Mouse (Mus musculus): Measurements from ENCODE around the gene Ccdc142. TPM values are rescaled to one million over a fixed set of nuclear protein-coding genes. Genes with fewer than 3 reads are reported as not detected.

Ccdc142 gene
- polyA plus RNA-seq, 1 experiment from 2014 or later = 4.2 TPM

DNA sequence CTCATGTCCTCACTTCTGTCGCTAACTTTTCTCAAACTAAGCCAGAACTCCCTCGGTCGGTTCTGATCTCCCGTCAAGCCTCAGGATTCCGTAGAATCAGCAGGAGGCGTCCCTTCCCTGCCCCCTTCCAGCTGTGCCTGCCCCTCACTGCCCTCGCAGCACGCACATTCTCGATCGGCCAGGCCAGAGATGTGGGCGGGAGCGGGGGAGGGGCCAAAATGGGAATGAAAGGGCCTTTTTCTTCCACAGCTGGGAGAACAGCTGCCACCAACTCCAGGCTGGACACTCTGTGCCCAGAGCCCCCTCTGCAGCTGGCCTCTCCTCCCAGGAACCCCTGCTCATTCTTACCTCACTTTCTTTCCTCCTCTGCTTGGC lies 36.2 kb downstream of the Ccdc142 start:
- Histone ChIP-seq H3K27me3 (ENCODE audit: control insufficient read depth, insufficient read depth, low read length) (peaks cover 7% of the 10 kb centered on the region; the same call in 1 of the 2 replicates), H3K4me3 (replicated peaks; ENCODE audit: low read depth, low read length) (peak overlapping the region; percentile 39), H3K4me1 (ENCODE audit: control insufficient read depth, insufficient read depth, low read length) (peaks cover 38% of the 10 kb centered on the region), H3K9me3 (ENCODE audit: control insufficient read depth, low read length) (no peaks in the 10 kb centered on the region), H3K36me3 (ENCODE audit: control insufficient read depth, insufficient read depth, low read length) (no peaks in the 10 kb centered on the region), H3K27ac (replicated peaks; ENCODE audit: low read depth, low read length) (peak overlapping the region; percentile 90), H3K4me2 (ENCODE audit: low read length) (peak overlapping the region; percentile 65), H3K9ac (replicated peaks; ENCODE audit: low read length) (peak overlapping the region; percentile 62)
- DNase-seq = peak; percentile 78
- peak; percentile 55 for ATAC-seq (ENCODE audit: low FRiP score, low TSS enrichment)
- under 1% methylated on average over 12 of the region's 12 CpGs for WGBS

DNA sequence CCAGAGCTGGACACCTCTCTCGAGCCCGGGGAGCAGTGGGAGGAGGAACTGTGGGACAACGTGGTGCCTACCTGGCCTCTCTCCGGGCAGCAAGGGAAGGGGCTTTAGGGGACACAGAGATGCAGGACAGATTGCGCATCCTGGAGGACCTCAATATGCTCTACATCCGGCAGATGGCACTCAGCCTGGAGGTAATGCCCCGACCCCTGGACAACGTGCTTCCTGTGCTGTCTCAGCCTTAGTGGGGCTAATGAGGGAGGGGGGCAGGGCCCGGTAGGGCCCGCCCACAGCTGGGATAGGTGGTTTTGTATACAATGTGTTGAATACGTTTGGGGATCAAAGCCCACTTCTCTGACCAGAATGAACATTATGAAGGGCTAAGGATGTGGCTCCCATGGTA lies 36.7 kb downstream of the Ccdc142 start:
- DNase-seq (peak; percentile 54), ATAC-seq (ENCODE audit: low FRiP score, low TSS enrichment) (peak; percentile 38; the same call in 1 of the 2 replicates)
- peak overlapping the region; percentile 62 for H3K9ac ChIP-seq (replicated peaks; ENCODE audit: low read length)
- H3K9me3 ChIP-seq (ENCODE audit: control insufficient read depth, low read length) = no peaks in the 10 kb centered on the region
- peak overlapping the region; percentile 39 for H3K4me3 ChIP-seq (replicated peaks; ENCODE audit: low read depth, low read length)
- H3K36me3 ChIP-seq (ENCODE audit: control insufficient read depth, insufficient read depth, low read length) = no peaks in the 10 kb centered on the region
- H3K4me2 ChIP-seq (ENCODE audit: low read length) = peak overlapping the region; percentile 65
- peak overlapping the region; percentile 90 for H3K27ac ChIP-seq (replicated peaks; ENCODE audit: low read depth, low read length)
- H3K27me3 ChIP-seq (ENCODE audit: control insufficient read depth, insufficient read depth, low read length) = peaks cover 7% of the 10 kb centered on the region; the same call in 1 of the 2 replicates
- 2% methylated on average over 11 of the region's 11 CpGs for WGBS
- peaks cover 38% of the 10 kb centered on the region for H3K4me1 ChIP-seq (ENCODE audit: control insufficient read depth, insufficient read depth, low read length)

DNA sequence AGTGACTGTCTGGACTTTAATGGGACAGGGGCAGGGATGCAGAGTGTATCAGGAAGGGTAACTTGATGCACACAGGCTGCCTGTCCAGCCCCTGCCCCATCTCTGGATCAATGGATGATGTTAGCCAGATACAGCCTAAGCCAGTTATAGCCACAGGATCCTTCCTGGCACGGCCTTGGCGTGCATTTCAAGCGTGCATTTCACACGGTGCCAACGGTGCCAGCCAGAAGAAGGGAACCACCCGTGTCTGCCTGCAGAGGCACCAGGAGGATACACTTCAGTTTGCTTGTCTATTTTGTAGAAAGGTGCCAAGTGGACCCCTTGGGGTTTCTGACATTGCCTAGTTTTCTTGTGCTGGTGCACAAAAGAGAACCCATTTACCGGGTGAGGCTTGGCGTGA lies 38.6 kb downstream of the Ccdc142 start:
- H3K9ac ChIP-seq (replicated peaks; ENCODE audit: low read length) = no peak overlapping the region
- 95% methylated on average over 8 of the region's 8 CpGs for WGBS
- no peaks in the 10 kb centered on the region for H3K9me3 ChIP-seq (ENCODE audit: control insufficient read depth, low read length)
- no peak for ATAC-seq (ENCODE audit: low FRiP score, low TSS enrichment)
- H3K36me3 ChIP-seq (ENCODE audit: control insufficient read depth, insufficient read depth, low read length) = no peaks in the 10 kb centered on the region
- no peak overlapping the region for H3K27ac ChIP-seq (replicated peaks; ENCODE audit: low read depth, low read length)
- H3K4me1 ChIP-seq (ENCODE audit: control insufficient read depth, insufficient read depth, low read length) = peaks cover 38% of the 10 kb centered on the region
- no peak for DNase-seq
- no peak overlapping the region for H3K4me2 ChIP-seq (ENCODE audit: low read length)
- no peak overlapping the region for H3K4me3 ChIP-seq (replicated peaks; ENCODE audit: low read depth, low read length)
- peaks cover 7% of the 10 kb centered on the region; the same call in 1 of the 2 replicates for H3K27me3 ChIP-seq (ENCODE audit: control insufficient read depth, insufficient read depth, low read length)

DNA sequence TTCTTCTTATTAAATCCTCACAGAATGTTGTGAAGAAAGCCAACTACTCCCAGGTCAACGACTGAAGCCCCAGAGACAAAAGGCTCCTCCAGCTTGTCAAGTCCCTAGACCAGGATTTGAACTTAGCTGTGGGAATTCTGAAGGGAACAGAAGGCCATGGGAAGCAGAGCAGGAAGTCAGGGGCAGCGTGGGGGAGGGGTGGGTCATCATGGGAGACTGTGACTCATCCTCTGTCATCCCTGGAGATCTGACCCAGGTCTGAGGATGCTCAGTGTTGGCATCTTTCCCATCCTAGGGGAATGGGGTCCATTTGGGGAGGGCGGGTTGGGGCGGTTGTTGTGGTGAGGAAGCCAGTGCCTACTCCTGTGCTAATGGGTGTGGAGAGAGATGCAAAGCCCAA lies 40.2 kb downstream of the Ccdc142 start:
- Histone ChIP-seq H3K9me3 (ENCODE audit: control insufficient read depth, low read length) (no peaks in the 10 kb centered on the region), H3K27me3 (ENCODE audit: control insufficient read depth, insufficient read depth, low read length) (peaks cover 5% of the 10 kb centered on the region; the same call in 1 of the 2 replicates), H3K36me3 (ENCODE audit: control insufficient read depth, insufficient read depth, low read length) (no peaks in the 10 kb centered on the region), H3K27ac (replicated peaks; ENCODE audit: low read depth, low read length) (no peak overlapping the region), H3K9ac (replicated peaks; ENCODE audit: low read length) (no peak overlapping the region), H3K4me3 (replicated peaks; ENCODE audit: low read depth, low read length) (no peak overlapping the region), H3K4me2 (ENCODE audit: low read length) (peak overlapping the region; percentile 60), H3K4me1 (ENCODE audit: control insufficient read depth, insufficient read depth, low read length) (peaks cover 26% of the 10 kb centered on the region)
- peak; percentile 19 for DNase-seq
- ATAC-seq (ENCODE audit: low FRiP score, low TSS enrichment) = no peak
- 32% methylated on average over 4 of the region's 4 CpGs for WGBS

DNA sequence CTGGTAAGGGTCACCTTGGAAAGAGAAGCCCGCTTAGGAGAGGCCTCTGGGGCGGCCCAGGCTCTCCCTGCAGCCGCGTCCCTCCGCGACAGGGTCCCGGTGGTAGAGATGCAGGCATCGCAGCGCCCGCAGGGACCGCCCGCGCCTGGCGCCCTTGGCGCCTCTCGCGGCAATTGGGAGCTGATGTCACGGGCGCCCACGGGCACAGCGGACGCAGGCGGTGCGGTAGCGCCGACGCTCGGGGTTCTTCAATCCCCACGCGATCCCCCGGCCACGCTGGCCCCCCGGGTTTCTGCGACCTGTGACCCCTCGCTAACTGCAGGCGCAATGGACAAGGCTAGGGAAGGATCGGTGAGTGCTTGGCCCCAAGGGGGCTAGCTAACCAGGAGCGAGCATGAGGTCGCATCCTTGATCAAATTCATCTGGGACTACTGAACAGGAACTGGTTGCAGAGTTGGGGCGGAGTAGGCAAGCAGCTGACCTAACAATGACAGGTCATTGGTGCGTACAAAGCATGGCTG lies 40.9 kb downstream of the Ccdc142 start:
- Histone ChIP-seq H3K36me3 (ENCODE audit: control insufficient read depth, insufficient read depth, low read length) (no peaks in the 10 kb centered on the region), H3K4me3 (replicated peaks; ENCODE audit: low read depth, low read length) (peak overlapping the region; percentile 31), H3K4me2 (ENCODE audit: low read length) (peak overlapping the region; percentile 60), H3K27me3 (ENCODE audit: control insufficient read depth, insufficient read depth, low read length) (peaks cover 5% of the 10 kb centered on the region; the same call in 1 of the 2 replicates), H3K9ac (replicated peaks; ENCODE audit: low read length) (peak overlapping the region; percentile 55), H3K27ac (replicated peaks; ENCODE audit: low read depth, low read length) (no peak overlapping the region), H3K4me1 (ENCODE audit: control insufficient read depth, insufficient read depth, low read length) (peaks cover 20% of the 10 kb centered on the region), H3K9me3 (ENCODE audit: control insufficient read depth, low read length) (no peaks in the 10 kb centered on the region)
- DNase-seq (peak; percentile 64), ATAC-seq (ENCODE audit: low FRiP score, low TSS enrichment) (no peak)
- 2% methylated on average over 41 of the region's 41 CpGs for WGBS

DNA sequence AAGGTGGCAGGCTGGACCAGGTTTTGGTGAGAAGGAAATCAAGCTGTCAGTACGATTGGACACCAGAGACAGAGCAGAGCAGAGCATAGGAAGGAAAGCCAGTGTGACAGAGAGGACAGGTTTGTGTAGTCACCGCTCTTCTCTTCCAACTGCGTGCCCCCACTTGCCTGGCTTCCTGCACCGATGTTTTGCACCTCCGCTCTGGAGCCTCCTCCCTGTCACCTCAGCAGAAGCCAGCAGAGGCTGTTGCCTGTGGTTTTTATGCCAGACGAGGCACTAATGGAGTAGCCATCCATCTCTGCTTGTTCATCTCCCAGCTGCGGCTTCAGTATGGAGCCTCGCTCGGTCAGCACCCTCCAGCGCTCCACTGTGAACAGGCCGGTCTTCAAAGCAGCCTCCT lies 41.5 kb downstream of the Ccdc142 start:
- H3K9me3 ChIP-seq (ENCODE audit: control insufficient read depth, low read length) = no peaks in the 10 kb centered on the region
- no peaks in the 10 kb centered on the region for H3K36me3 ChIP-seq (ENCODE audit: control insufficient read depth, insufficient read depth, low read length)
- peak overlapping the region; percentile 60 for H3K4me2 ChIP-seq (ENCODE audit: low read length)
- WGBS = 55% methylated on average over 11 of the region's 11 CpGs
- no peak for DNase-seq
- peaks cover 5% of the 10 kb centered on the region; the same call in 1 of the 2 replicates for H3K27me3 ChIP-seq (ENCODE audit: control insufficient read depth, insufficient read depth, low read length)
- H3K9ac ChIP-seq (replicated peaks; ENCODE audit: low read length) = no peak overlapping the region
- H3K27ac ChIP-seq (replicated peaks; ENCODE audit: low read depth, low read length) = no peak overlapping the region
- H3K4me3 ChIP-seq (replicated peaks; ENCODE audit: low read depth, low read length) = no peak overlapping the region
- ATAC-seq (ENCODE audit: low FRiP score, low TSS enrichment) = no peak
- H3K4me1 ChIP-seq (ENCODE audit: control insufficient read depth, insufficient read depth, low read length) = peaks cover 14% of the 10 kb centered on the region

DNA sequence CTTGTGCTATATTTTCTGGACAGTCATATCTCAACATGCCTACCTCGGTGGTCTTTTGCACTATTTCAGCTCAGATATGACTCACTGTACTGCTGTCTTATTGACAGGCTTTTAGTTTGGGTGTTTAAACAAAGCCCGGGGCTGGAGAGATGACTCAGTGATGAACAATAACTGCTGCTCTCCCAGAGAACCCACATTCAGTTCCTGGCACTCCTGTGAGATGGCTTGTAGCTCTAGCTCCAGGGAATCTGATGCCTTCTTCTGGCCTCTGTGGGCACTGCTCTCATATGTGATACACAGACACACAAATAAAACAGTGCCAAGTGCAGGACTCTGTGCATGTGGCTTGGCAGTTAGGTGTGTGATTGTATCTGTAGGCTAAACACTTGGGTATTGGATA lies 43.8 kb downstream of the Ccdc142 start:
- H3K27me3 ChIP-seq (ENCODE audit: control insufficient read depth, insufficient read depth, low read length) = peaks cover 5% of the 10 kb centered on the region; the same call in 1 of the 2 replicates
- WGBS = 85% methylated on average over 2 of the region's 2 CpGs
- H3K4me2 ChIP-seq (ENCODE audit: low read length) = no peak overlapping the region
- no peak overlapping the region for H3K9ac ChIP-seq (replicated peaks; ENCODE audit: low read length)
- H3K27ac ChIP-seq (replicated peaks; ENCODE audit: low read depth, low read length) = no peak overlapping the region
- ATAC-seq (ENCODE audit: low FRiP score, low TSS enrichment) (no peak), DNase-seq (no peak)
- H3K4me3 ChIP-seq (replicated peaks; ENCODE audit: low read depth, low read length) = no peak overlapping the region
- H3K9me3 ChIP-seq (ENCODE audit: control insufficient read depth, low read length) = no peaks in the 10 kb centered on the region
- H3K36me3 ChIP-seq (ENCODE audit: control insufficient read depth, insufficient read depth, low read length) = peaks cover 3% of the 10 kb centered on the region; the same call in 1 of the 2 replicates
- peaks cover 5% of the 10 kb centered on the region; the same call in 1 of the 2 replicates for H3K4me1 ChIP-seq (ENCODE audit: control insufficient read depth, insufficient read depth, low read length)

DNA sequence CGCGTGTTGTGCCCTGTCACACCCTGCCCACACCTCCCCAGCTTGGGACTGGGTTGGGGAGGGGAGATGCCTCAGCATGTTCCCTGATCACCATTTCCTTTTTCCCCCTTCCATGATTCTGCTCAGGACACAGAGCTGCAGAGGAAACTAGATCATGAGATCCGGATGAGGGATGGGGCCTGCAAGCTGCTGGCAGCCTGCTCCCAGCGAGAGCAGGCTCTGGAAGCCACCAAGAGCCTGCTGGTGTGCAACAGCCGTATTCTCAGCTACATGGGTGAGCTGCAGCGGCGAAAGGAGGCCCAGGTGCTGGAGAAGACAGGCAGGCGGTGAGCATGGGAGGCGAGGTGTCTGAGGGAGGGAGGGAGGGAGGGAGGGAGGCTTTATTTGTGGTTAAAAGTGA lies 44.4 kb downstream of the Ccdc142 start:
- ATAC-seq (ENCODE audit: low FRiP score, low TSS enrichment) = no peak
- no peak overlapping the region for H3K9ac ChIP-seq (replicated peaks; ENCODE audit: low read length)
- no peak overlapping the region for H3K4me3 ChIP-seq (replicated peaks; ENCODE audit: low read depth, low read length)
- H3K4me1 ChIP-seq (ENCODE audit: control insufficient read depth, insufficient read depth, low read length) = peaks cover 5% of the 10 kb centered on the region; the same call in 1 of the 2 replicates
- 81% methylated on average over 9 of the region's 9 CpGs for WGBS
- H3K9me3 ChIP-seq (ENCODE audit: control insufficient read depth, low read length) = no peaks in the 10 kb centered on the region
- no peak overlapping the region for H3K4me2 ChIP-seq (ENCODE audit: low read length)
- DNase-seq = no peak
- H3K36me3 ChIP-seq (ENCODE audit: control insufficient read depth, insufficient read depth, low read length) = peaks cover 3% of the 10 kb centered on the region; the same call in 1 of the 2 replicates
- H3K27me3 ChIP-seq (ENCODE audit: control insufficient read depth, insufficient read depth, low read length) = peaks cover 5% of the 10 kb centered on the region; the same call in 1 of the 2 replicates
- H3K27ac ChIP-seq (replicated peaks; ENCODE audit: low read depth, low read length) = no peak overlapping the region

DNA sequence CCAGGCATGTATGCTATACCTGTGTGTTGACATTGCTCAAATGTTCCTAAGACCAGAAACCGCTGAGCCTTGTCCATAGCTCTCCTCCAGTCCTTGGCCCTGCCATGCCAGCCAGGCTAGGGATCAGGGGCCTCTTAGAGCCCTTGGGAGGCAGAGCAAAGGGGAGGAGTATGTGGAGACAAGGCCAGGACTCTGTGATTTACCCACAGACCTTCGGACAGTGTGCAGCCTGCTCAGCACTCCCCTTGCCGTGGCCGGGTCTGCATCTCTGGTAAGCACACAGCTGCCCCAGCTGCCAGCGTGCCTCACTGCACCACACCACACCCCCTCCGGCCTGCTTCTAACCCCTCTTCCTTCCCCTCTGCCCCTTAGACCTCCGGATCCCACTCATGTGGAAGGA lies 45.9 kb downstream of the Ccdc142 start:
- Histone ChIP-seq H3K4me2 (ENCODE audit: low read length) (no peak overlapping the region), H3K4me3 (replicated peaks; ENCODE audit: low read depth, low read length) (no peak overlapping the region), H3K27ac (replicated peaks; ENCODE audit: low read depth, low read length) (no peak overlapping the region), H3K9me3 (ENCODE audit: control insufficient read depth, low read length) (no peaks in the 10 kb centered on the region), H3K4me1 (ENCODE audit: control insufficient read depth, insufficient read depth, low read length) (peaks cover under 1% of the 10 kb centered on the region; the same call in 1 of the 2 replicates), H3K27me3 (ENCODE audit: control insufficient read depth, insufficient read depth, low read length) (no peaks in the 10 kb centered on the region), H3K9ac (replicated peaks; ENCODE audit: low read length) (no peak overlapping the region), H3K36me3 (ENCODE audit: control insufficient read depth, insufficient read depth, low read length) (peaks cover 7% of the 10 kb centered on the region)
- 54% methylated on average over 7 of the region's 7 CpGs for WGBS
- no peak for ATAC-seq (ENCODE audit: low FRiP score, low TSS enrichment)
- DNase-seq = no peak
